Mouse (Mus musculus) regulatory T cell (primary cell): ENCODE measurements at regions not wholly inside any gene's neighbourhood (a gene's known extent, or its start where the extent isn't known, plus 50 kb on each side); places are given as distances from the start of the nearest gene placed in this dataset.
"Not testable (repeated sequence)": the region's sequence is repeated elsewhere in the genome, so short reads cannot be mapped to it uniquely, and the experiment has no call there.

ENCODE experiments used
- in situ Hi-C: fragments of 300-600 bp; cut with MboI, MseI; formaldehyde crosslinking; loops from one replicate; pipeline ENCODE4 v1.15.1; 2025; ENCODE audit warnings: high pct_unique_total_duplicates

- in situ Hi-C loops = no loop called here
These were observed 121.6 kb upstream of the Cpsf6 start for GRCm38 (mm10) chr10:117501426-117501825.

- in situ Hi-C loops = no loop called here
These were observed 120.8 kb upstream of the Cpsf6 start for GRCm38 (mm10) chr10:117500457-117501108.

- in situ Hi-C loops = no loop called here
These were observed 120.1 kb upstream of the Cpsf6 start for GRCm38 (mm10) chr10:117499864-117500453.

- in situ Hi-C loops = no loop called here
These were observed 119.5 kb upstream of the Cpsf6 start for GRCm38 (mm10) chr10:117499177-117499863.

- in situ Hi-C loops = no loop called here
These were observed 118.7 kb upstream of the Cpsf6 start for GRCm38 (mm10) chr10:117498497-117498896.

- in situ Hi-C loops = no loop called here
These were observed 117.9 kb upstream of the Cpsf6 start for GRCm38 (mm10) chr10:117497565-117498256.

- in situ Hi-C loops = not testable (repeated sequence)
These were observed 117.3 kb upstream of the Cpsf6 start for GRCm38 (mm10) chr10:117497082-117497481.

GRCm38 (mm10) chr10:117496064-117497011 lies 116.5 kb upstream of the Cpsf6 start:
- in situ Hi-C loops = no loop called here

- in situ Hi-C loops = no loop called here
These were observed 114.4 kb upstream of the Cpsf6 start for GRCm38 (mm10) chr10:117494171-117494701.

GRCm38 (mm10) chr10:117493824-117494121 lies 114.0 kb upstream of the Cpsf6 start:
- in situ Hi-C loops = no loop called here

GRCm38 (mm10) chr10:117493091-117493823 lies 113.4 kb upstream of the Cpsf6 start:
- in situ Hi-C loops = no loop called here

GRCm38 (mm10) chr10:117492391-117492990 lies 112.7 kb upstream of the Cpsf6 start:
- in situ Hi-C loops = no loop called here

GRCm38 (mm10) chr10:117491711-117492110 lies 111.9 kb upstream of the Cpsf6 start:
- in situ Hi-C loops = no loop called here

- in situ Hi-C loops = no loop called here
These were observed 111.2 kb upstream of the Cpsf6 start for GRCm38 (mm10) chr10:117490851-117491595.

- in situ Hi-C loops = no loop called here
These were observed 103.3 kb upstream of the Cpsf6 start for GRCm38 (mm10) chr10:117483091-117483600.

GRCm38 (mm10) chr10:117482361-117482760 lies 102.5 kb upstream of the Cpsf6 start:
- in situ Hi-C loops = no loop called here

- in situ Hi-C loops = no loop called here
These were observed 101.7 kb upstream of the Cpsf6 start for GRCm38 (mm10) chr10:117481341-117481990.

- in situ Hi-C loops = no loop called here
These were observed 100.6 kb upstream of the Cpsf6 start for GRCm38 (mm10) chr10:117480456-117480850.
